Mouse (Mus musculus) lung, adult 2 months (tissue): ENCODE measurements around the gene Spata48.

Experiments used
- CTCF ChIP-seq: fragments of 200-500 bp; IDR thresholded peaks from 2 replicates; pipeline ENCODE4 v1.5.1; 2011; ENCODE audit warnings: mild to moderate bottlenecking, low read length, control low read depth; ENCODE audit not compliant: insufficient read depth
- POLR2A ChIP-seq: fragments of 200-500 bp; IDR thresholded peaks from 2 replicates; pipeline ENCODE4 v1.6.1; 2011; ENCODE audit warnings: low read depth, mild to moderate bottlenecking, control low read depth, low read length, borderline replicate concordance; ENCODE audit errors: extremely low read depth

- TF ChIP-seq POLR2A = no peak
- no peak for TF ChIP-seq CTCF
Observed at GRCm38 (mm10) chr11:11519255-11520243, 57.7 kb downstream of the Spata48 start.
